Comparison of ENCODE assay signal across 13 mouse cellular contexts in genomic region chr9:35493033-35493732, GRCm38 (mm10). TPM values are rescaled to one million over a fixed set of nuclear protein-coding genes. Genes with fewer than 3 reads are reported as not detected.
DNase-seq lines count a peak whose midpoint lies in the region; ATAC-seq and TF ChIP-seq lines count a peak whose summit lies in the region.
"Had no signal": no experiment of that assay in that cellular context is flagged by ENCODE, and none has a peak within 500 bp of the region (broad histone marks: within the 10 kb centered on the region; RNA-seq: fewer than 3 reads in every experiment).

No protein-coding gene starts in this region.

- 58% methylated on average over 7 of the region's 7 CpGs for WGBS in lung, embryonic 16.5 days
- WGBS in lung, postnatal 0 days = 60% methylated on average over 7 of the region's 7 CpGs
- 35% methylated on average over 7 of the region's 7 CpGs for WGBS in forebrain, embryonic 15.5 days

- no peak for TF ChIP-seq EP300 in lung, postnatal 0 days (IDR thresholded peaks at IDR 0.05)

- no peak overlapping the region for H3K4me3 ChIP-seq in lung, embryonic 16.5 days (ENCODE audit: low read length)
- H3K4me3 ChIP-seq in lung, postnatal 0 days (ENCODE audit: low read depth, low read length) = no peak overlapping the region
- no peak overlapping the region for H3K4me3 ChIP-seq in forebrain, embryonic 15.5 days
- H3K4me3 ChIP-seq: liver, embryonic 13.5 days; megakaryocyte, embryonic 14.5 days had no signal

- H3K4me1 ChIP-seq in lung, embryonic 16.5 days (replicated peaks; ENCODE audit: control insufficient read depth, insufficient read depth, low read length) = no peaks in the 10 kb centered on the region
- H3K4me1 ChIP-seq in lung, postnatal 0 days (ENCODE audit: insufficient read depth, low read depth, low read length) = no peaks in the 10 kb centered on the region
- H3K4me1 ChIP-seq in forebrain, embryonic 15.5 days = 0 out of 2 replicates have a peak, but pooled peaks cover 7% of the 10 kb centered on the region
- H3K4me1 ChIP-seq: liver, embryonic 13.5 days; megakaryocyte, embryonic 14.5 days had no signal

- peak; percentile 70; the same call in 1 of the 2 replicates for ATAC-seq in lung, embryonic 16.5 days (ENCODE audit: low read depth)
- ATAC-seq in lung, postnatal 0 days = no peak
- 0 out of 2 replicates have a peak, but pooled peaks have one; percentile 55 for ATAC-seq in forebrain, embryonic 15.5 days (replicated peaks)
- no peak for ATAC-seq in inflammation-experienced regulatory T-cells, adult 6 months

- H3K9ac ChIP-seq in lung, embryonic 16.5 days (ENCODE audit: low read length) = no peak overlapping the region
- no peak overlapping the region for H3K9ac ChIP-seq in lung, postnatal 0 days (replicated peaks; ENCODE audit: low read depth)
- H3K9ac ChIP-seq in forebrain, embryonic 15.5 days (replicated peaks) = no peak overlapping the region
- H3K9ac ChIP-seq: liver, embryonic 13.5 days had no signal

- H3K4me2 ChIP-seq in lung, embryonic 16.5 days (ENCODE audit: low read depth, low read length) = no peak overlapping the region
- H3K4me2 ChIP-seq in lung, postnatal 0 days (replicated peaks; ENCODE audit: low read depth, low read length) = no peak overlapping the region
- H3K4me2 ChIP-seq in forebrain, embryonic 15.5 days (replicated peaks) = no peak overlapping the region
- H3K4me2 ChIP-seq: liver, embryonic 13.5 days had no signal

- H3K36me3 ChIP-seq in lung, embryonic 16.5 days (ENCODE audit: control insufficient read depth, insufficient read depth, low read length) = peaks cover 4% of the 10 kb centered on the region
- no peaks in the 10 kb centered on the region for H3K36me3 ChIP-seq in lung, postnatal 0 days (ENCODE audit: insufficient read depth, low read length)
- peaks cover 22% of the 10 kb centered on the region for H3K36me3 ChIP-seq in forebrain, embryonic 15.5 days
- H3K36me3 ChIP-seq: liver, embryonic 13.5 days had no signal

- no peak overlapping the region for H3K27ac ChIP-seq in lung, embryonic 16.5 days (ENCODE audit: low read length)
- no peak overlapping the region for H3K27ac ChIP-seq in lung, postnatal 0 days (ENCODE audit: low read length)
- no peak overlapping the region for H3K27ac ChIP-seq in forebrain, embryonic 15.5 days (replicated peaks)
- H3K27ac ChIP-seq: liver, embryonic 13.5 days had no signal

- no peak for TF ChIP-seq CTCF in lung, postnatal 0 days (IDR thresholded peaks at IDR 0.05)

- DNase-seq in lung, postnatal 0 days (ENCODE audit: low spot score) = no peak
- DNase-seq in kidney, postnatal 36 days = peak; percentile 2 to 24
- DNase-seq in yolk sac, embryonic 10.5 days (ENCODE audit: low spot score) = peak; percentile 52
- DNase-seq in spleen, adult 12 weeks (ENCODE audit: low spot score) = no peak
- DNase-seq: cerebellum, postnatal 36 days; heart, postnatal 14 days; liver, embryonic 13.5 days had no signal

- no peaks in the 10 kb centered on the region for H3K9me3 ChIP-seq in lung, embryonic 16.5 days (ENCODE audit: control insufficient read depth, low read length)
- no peaks in the 10 kb centered on the region for H3K9me3 ChIP-seq in lung, postnatal 0 days (ENCODE audit: low read length)
- no peaks in the 10 kb centered on the region for H3K9me3 ChIP-seq in forebrain, embryonic 15.5 days
- H3K9me3 ChIP-seq: liver, embryonic 13.5 days; megakaryocyte, embryonic 14.5 days had no signal

- no peaks in the 10 kb centered on the region for H3K27me3 ChIP-seq in lung, embryonic 16.5 days (ENCODE audit: control insufficient read depth, insufficient read depth, low read depth, low read length)
- H3K27me3 ChIP-seq in lung, postnatal 0 days (replicated peaks; ENCODE audit: insufficient read depth, low read length) = no peaks in the 10 kb centered on the region
- H3K27me3 ChIP-seq in forebrain, embryonic 15.5 days = no peaks in the 10 kb centered on the region
- H3K27me3 ChIP-seq: liver, embryonic 13.5 days; megakaryocyte, embryonic 14.5 days had no signal

RNA-seq across cellular contexts. Expression of gene Gm1113, which starts 24.9 kb away (rescaled TPM):
- not detected in 2 replicates for polyA plus RNA-seq in lung, embryonic 16.5 days (2015; fragmentation: Nextera tagmentation; extraction: Ambion mirVana)
- polyA plus RNA-seq in lung, postnatal 0 days (2015; fragmentation: Nextera tagmentation; extraction: Ambion mirVana) = not detected in 2 replicates
- not detected in 2 replicates for polyA plus RNA-seq in forebrain, embryonic 15.5 days (2015; fragmentation: Nextera tagmentation; extraction: Ambion mirVana)
- not detected for polyA plus RNA-seq in inflammation-experienced regulatory T-cells, adult 6 months (2017; shearing (Covaris generic))
- polyA plus RNA-seq: liver, embryonic 13.5 days; neural tube, embryonic 11.5 days; testis, adult 2 months had no signal

Comparison
In these comparisons a context has a peak if more than half of its experiments do, and no peak if none do; other contexts are left out.
1. ATAC-seq: peak in lung, embryonic 16.5 days (single experiment) and forebrain, embryonic 15.5 days (single experiment); none in lung, postnatal 0 days (single experiment) and inflammation-experienced regulatory T-cells, adult 6 months (single experiment).
2. DNase-seq: peak in kidney, postnatal 36 days (2 of 2) and yolk sac, embryonic 10.5 days (single experiment); none in lung, postnatal 0 days (single experiment) and spleen, adult 12 weeks (single experiment).